Mouse (Mus musculus) ES-E14 (cell line): ENCODE data around the gene Kdf1.

Experiments
- CHD2 ChIP-seq: IDR thresholded peaks from 2 replicates; pipeline ENCODE4 v1.6.1; 2014; ENCODE audit warnings: mild to moderate bottlenecking, low read depth, low read length, inconsistent platforms
- HCFC1 ChIP-seq: IDR thresholded peaks from 2 replicates; pipeline ENCODE4 v1.6.1; 2012; ENCODE audit warnings: low read length, inconsistent platforms, borderline replicate concordance; ENCODE audit not compliant: insufficient read depth
- MAFK ChIP-seq: IDR thresholded peaks from 2 replicates; pipeline ENCODE4 v1.6.1; 2014; ENCODE audit warnings: mild to moderate bottlenecking, low read depth, low read length, inconsistent platforms; ENCODE audit not compliant: insufficient read depth
- ZC3H11A ChIP-seq: IDR thresholded peaks from 2 replicates; pipeline ENCODE4 v1.6.1; 2012; ENCODE audit warnings: low read depth, mild to moderate bottlenecking, inconsistent platforms, low read length, borderline replicate concordance
- ZNF384 ChIP-seq: IDR thresholded peaks from 2 replicates; pipeline ENCODE4 v1.6.1; 2012; ENCODE audit warnings: low read depth, low read length, inconsistent platforms

- TF ChIP-seq MAFK (no peak), ZNF384 (peak; percentile 37; the same call in 1 of the 2 replicates), ZC3H11A (no peak), CHD2 (no peak), HCFC1 (no peak)
Observed at GRCm38 (mm10) chr4:133552768-133553447, 34.1 kb downstream of the Kdf1 start, which contains the start of gene Nr0b2.
